Mouse (Mus musculus) kidney, adult 18-20 months (tissue): ENCODE measurements around the gene Alpk1.

Source experiments
- DNase-seq: peaks from one replicate; pipeline ENCODE4 v3.0.0; 2021

Alpk1 gene

DNA sequence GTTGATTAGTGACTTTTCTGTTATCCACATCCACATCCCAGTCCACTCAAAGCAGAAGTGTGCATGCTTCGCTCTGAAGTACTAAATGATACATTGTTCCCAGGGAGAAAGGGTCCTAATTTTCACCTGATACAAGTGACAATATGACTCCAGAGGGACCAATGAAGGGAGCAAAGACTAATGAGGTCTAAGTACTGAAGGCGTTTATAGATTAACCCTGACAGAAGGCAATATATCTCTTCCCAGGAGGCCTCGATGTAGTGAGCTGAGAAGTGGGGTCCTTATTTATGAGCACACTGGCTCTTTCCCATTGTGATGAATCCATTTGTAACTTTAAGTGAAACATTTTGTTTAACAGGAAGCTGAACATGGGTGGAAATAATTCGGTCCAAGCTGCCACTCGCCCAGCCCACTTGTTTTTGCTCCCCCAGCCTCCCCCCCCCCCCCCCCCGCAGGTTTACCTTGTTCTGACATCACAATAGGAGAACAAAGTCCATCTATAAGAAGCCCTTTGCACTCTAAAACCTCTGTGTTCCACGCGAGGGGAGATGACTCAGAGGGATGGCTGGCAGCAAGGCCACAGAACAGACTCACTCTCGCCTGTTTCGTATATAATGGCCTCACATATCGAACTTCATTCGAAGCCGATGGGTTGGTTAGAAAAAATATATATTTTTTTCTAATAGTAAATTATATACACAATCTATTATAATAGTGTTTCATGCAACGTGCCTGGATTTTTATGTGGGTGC is 36.5 kb downstream of the Alpk1 start:
- DNase-seq = no peak

DNA sequence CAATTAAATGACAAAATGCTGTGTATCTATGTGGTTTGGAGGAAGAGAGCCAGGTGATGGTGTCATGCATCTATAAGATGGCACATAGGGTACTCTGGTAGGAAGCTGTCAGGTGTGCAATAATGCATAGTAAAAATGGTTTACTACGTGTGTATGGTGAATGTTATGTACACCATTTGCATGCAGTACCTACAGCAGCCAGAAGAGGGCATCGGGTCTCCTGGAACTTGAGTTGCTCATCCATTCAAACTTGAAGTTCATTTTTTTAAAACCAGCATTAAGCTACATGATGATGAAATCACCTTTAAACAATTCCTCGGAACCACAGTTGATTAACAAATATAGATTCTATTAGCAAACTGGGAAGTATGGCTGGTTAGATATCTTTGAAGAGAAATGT is 38.9 kb downstream of the Alpk1 start:
- DNase-seq = no peak

DNA sequence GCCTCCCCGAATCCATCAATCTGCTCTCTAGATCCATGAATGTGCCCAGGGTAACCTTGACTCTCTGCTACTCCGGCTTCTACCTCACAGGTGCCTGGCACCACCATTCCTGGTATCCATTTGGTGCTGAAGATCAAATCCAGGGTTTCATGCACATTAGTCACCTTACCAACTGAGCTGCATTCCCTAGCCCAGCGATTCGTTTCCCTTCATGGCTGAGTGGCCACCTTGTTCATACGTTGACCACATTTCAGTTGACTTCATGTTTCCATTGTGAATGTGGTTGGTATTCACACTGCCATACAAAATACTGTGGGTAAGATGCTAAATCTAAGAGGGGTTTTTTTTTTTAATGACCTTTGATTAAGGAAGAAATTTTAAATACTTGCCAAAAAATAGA is 42.5 kb downstream of the Alpk1 start:
- no peak for DNase-seq

DNA sequence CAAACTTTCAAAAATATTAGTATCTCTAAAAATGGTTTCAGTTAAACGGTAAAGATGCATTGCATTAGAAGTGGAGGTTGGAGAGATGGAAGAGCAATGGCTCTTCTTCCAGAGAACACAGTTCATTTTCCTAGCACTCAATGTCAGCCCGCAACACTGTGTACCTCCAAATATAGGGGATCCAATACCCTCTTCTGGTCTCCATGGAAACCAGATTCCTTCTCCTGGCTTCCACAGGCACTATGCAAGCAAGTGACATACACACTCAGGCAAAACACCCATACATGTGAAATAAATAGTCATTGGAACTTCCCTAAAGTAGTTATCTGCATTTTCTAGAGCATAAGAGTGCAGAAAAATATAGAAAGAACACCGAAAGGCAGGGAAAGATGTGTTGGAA is 44.9 kb downstream of the Alpk1 start:
- DNase-seq = no peak

DNA sequence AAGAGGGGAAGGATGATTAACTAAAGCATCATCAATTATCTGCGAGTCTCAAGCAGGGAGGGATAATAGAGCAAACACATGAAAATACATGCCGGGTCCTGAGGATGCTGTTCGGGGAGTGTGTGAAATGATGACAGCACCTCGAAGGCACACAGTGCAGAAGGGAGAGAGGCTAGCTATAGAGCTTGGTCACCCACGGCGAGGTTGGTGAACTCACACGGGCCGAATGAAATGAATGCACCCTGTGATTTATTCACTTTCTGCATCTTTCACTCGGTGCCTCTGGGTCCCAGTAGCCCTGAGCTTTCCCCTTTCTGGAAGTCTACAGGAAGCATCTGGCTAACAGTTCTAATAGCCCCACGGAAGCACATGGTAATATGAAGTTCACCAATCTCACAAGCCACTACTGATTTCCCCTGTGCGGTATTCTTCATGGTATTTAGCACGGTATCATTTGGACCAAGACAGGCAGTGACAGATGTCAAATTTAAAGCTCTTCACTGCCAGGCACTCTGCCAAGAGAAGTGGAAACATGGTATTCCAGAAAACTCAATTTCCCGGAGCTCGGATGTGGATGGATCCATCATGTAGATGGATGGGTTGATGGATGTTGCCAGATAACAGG is 50.7 kb downstream of the Alpk1 start:
- DNase-seq = no peak

DNA sequence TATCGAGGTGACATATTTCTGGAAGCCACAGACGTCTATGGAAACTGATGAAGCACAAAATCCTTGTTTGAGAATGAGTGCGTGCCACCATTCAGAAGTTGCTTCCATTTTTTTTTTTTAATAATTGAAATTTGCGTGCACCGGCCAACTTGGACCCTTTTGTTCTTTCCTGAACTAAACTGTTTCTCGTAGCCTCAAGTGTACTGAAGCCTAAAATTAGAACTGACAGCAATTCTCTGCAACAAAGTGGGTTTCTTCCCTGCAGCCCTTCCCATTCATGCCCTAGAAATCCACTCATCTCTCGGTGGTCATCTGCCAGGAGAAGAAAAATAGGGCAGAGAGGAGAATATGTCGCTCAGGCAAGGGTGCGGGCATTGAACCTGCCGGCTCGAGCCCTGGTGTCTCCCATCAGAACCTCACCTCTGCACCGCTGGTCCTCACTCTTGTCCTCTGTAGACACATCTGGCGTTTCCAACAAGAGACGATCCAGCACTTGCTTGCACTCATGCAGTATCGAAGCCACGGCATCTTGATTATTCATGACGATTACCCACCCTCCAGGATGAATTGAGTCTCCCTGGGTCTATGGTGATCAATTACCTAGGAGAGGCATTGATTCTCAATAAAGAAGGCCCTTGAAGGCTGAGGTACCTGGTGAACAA is 51.3 kb downstream of the Alpk1 start:
- DNase-seq = no peak

DNA sequence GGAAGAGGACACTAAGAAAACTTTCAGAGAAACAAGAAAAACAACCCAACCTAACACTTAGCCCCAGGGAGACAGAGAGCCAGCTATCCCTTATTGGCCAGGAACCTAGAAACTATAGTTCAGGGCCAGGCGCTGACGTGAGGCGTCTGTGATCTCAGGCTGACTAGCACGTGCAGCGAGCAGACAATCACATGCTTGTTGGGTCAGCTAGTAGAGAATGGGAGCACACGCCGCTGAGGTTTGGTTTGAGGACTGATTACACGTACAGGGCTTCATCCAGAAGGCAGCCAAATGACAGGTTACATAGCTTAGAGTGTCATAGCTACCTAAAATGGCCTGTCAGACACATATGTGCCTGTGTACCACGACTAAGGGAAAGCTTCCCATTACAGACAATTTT is 52.3 kb downstream of the Alpk1 start:
- no peak for DNase-seq

DNA sequence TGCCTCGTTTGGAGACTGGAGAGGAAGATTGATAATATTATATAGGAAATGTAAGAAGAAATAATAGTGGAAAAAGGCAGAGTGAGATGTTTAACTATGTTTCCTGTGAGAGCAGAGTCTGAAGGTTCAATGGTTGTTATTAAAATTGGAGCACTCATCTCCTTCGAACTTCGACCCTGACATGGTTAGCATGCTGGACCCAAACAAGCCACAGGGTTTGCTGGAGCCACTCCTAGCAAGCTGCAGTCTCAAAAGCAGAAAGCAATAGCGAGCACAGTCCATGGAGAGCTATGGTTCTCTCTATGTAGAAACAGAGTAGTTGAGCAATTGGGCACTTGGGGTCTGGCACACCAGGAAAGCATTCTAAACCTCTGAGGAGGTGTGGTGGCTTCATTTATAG is 59.4 kb downstream of the Alpk1 start:
- peak; percentile 11 for DNase-seq

DNA sequence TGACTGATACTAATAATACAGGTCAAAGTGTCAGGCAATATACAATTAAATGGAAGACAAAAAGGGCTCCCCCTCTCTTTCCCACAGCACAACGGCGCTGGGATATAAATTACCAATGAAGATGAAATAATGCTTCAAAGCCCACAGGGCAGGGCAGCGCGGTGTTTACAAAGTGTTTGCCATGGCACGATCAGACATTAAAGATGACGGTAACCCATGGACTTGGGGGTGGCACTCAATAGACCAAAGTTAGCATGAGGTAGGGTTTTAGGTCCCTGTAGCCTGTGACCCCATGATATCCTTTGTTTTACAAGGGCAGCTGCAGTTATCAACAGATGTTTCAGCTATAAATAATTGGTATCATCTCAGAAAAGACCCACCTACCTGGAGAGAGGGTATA is 60.3 kb downstream of the Alpk1 start:
- no peak for DNase-seq

DNA sequence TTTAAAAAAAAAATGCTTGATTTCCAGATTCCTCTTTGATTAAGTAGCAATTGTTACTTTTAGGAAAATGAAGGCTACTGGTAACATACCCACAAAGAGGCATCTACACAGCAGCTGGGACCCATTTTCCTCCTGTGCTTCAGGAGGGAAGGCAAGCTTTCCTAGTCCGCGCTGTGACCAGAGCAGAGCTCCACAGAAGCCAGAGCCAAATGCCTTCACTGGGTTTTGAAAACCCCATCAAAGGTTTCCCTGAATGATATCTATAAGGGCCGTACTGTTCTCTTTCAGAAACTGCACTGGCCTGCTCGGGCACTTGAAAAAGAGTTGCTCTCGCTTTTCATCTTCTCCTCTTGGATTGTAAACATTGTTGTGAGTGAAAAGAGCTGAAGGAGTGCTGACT is 60.7 kb downstream of the Alpk1 start:
- DNase-seq = no peak

DNA sequence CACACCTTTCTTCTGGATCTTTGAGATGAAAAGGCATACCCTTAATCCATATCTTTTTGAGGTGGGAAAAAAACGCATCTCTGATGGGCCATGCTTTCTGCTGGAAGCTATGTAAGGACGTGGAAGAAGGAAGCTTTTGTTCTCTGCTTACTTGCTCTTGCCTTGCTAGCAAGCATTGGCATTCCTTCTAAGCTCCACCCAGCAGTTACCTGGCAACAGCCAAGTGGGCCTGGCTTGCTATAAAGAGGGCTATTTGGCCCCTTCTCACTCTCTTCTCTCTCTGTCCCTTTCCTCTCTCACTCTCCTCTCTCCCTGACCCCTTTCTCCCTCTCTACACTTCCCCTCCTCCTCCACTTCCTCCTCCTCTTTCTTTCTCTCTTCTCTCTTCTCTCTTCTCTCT is 63.6 kb downstream of the Alpk1 start:
- no peak for DNase-seq

DNA sequence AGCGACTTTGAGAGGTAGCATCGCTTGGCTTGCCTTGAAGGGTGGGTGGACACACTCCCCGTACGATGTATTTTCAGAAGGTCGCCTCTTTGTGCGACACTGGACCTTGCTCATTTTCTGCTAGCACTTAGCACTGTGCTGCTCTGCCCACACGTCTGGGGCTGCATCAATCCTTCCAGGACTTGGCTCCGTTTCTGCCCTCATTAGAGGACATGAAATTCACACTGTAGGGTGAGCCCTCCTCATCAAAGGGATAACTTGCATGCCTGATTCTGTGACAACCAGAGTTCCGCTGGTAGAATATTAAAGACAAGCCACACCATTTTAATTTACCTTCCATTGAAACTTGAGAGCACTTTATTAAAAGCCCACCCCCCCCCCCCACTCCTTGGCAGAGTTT is 67.2 kb downstream of the Alpk1 start:
- no peak for DNase-seq

DNA sequence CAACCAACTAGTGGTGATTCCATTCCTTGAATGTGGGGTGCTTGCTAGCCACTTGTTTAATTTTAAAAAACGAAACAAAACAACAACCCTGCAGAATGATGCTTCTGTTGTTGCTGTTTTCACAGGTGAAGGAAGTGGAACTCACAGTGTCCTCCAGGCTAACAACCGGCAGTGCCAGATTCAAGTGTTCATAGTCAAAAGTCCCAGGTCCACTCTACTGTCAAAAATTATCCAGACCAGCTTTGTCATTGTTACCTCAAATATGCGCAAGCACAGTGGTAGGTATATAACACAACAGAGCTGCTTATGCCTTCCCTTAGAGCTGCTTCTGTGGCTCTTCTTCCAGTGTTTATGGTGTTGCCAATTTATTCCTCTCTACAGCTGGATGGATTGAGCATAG is 68.8 kb downstream of the Alpk1 start:
- no peak for DNase-seq

DNA sequence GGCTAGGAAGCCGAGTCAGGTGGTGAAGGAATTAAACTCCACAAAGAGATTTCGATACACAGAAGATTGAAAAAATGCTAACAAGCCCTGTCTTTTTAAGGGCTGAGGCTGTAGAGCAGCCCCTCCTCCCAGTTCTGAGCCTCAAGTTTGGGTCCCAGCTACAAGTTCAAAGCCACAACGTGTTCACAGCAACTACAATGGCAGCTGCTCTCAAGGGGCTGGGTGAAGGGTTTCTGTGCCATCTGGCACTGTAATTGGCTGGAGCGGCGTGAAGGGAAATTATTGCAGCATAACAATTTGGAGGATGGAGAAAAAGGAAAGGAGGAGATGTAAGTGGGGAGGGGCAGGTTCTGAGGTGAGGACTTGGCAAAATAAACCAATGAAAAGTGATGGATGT is 73.2 kb downstream of the Alpk1 start:
- no peak for DNase-seq

DNA sequence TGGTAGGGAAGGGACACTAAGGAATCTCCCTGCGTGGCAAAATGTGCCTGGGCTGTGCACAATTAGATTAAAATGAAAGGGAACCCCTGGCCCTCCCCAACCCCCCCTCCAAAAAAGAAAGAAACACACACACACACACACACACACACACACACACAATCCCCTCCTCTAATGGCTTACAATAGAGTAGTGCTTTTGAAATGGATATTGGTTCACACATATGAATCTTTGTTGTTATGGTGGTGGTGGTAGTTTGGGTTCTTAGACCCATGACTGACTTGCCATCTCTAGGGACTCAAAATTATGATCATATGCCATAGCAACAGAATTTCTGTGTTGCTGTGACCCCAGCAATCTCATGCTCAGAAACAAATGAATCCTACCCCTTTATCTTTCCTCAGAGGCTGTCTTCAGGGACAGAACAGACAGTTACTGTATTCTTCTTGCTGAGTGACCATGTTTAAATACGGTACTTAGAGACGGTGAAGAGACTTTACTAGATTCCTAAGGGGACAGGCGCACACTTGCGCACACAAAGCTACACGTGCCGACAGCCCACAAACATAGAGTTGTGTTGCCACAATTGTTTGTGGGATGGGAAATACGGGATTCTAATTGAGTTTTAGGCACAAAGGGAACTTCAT is 73.8 kb downstream of the Alpk1 start:
- no peak for DNase-seq

DNA sequence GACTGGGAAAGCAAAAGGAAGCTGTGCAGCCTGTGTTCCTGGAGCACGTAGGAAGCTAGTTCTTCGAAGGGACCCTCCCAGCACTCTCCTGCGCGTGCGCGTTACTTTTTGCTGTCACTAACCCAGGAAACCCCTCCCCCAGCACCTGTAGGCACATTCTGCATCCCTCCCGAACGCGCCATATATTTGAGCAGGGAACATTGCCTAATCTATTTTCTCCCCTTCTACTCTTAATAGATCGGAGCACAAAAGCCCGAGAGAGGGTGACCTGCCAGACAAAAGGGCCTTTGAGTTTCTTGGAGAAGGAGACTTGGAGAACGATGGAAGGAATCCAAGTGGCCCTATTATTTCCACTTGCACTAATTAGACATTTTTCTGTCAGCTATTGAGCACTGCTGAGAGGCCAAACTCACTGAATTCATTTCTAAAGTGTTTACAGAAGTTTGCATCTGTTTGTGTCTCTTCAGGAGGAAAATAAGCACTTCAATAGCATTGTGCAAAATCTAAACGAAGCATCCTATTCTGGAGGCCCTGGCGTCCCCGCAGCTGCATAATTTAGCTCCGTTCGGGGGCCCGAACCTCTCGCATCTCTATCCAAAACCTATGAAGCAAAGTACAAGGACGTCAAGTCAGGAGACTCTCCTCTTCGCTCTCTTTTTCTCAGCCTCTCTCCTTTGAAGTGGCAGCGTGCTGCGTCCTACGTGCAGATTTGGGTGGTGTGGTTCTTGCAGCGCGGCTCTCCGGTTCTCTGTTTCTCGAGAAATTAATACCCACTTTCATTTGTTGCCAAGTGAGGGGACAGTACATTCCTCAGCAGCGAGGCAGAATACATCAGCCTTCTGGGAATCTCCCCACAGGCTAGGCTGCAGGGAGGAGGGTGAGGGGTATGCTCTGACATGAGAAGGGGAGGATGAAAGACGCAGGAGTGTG is 74.5 kb downstream of the Alpk1 start:
- DNase-seq = no peak

DNA sequence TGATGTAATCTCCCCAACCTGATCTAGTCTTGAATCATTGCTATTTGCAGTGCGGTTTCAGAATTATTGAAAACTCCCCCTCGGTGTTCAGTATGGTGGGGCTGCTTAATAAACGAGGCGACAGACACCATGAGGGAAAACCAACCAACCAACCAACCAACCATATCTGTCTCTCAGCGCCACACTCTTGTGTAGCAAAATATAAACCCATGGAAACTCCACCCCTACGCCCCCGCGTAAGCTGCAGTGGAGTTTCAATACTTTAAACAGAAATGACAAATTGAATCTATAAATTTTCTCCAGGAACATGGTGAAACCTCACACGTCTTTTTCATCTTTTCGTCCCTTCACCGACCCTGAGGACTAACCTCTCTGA is 75.2 kb downstream of the Alpk1 start:
- DNase-seq = no peak

DNA sequence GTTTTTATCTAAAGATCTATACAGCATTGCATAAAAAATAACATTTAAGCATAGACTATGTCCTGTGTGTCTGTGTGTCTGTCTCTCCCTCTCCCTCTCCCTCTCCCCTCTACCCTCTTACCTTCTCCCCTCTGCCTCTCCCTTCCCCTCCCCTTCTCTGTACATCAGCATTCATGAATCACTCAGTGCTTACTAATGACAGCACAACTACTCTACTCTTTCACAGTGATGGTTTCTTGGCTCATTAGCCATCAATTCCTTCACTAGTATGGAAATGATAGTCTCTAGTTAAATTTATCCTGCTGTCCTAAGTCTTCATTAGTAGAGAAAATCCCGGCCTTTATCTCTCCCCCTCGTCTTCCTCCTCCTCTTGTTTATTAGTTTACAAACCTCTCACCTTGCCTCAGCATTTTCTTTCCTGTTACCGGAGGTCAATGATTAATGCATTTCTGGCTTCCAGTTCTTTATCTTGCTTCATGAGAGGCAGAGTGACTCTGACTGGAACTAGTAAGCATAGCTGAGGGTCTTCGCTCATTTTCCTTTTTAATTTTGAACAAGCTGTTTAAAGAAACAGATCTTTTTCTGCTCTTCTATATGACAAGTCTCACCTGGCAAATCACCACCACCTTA is 79.0 kb downstream of the Alpk1 start:
- DNase-seq = no peak

DNA sequence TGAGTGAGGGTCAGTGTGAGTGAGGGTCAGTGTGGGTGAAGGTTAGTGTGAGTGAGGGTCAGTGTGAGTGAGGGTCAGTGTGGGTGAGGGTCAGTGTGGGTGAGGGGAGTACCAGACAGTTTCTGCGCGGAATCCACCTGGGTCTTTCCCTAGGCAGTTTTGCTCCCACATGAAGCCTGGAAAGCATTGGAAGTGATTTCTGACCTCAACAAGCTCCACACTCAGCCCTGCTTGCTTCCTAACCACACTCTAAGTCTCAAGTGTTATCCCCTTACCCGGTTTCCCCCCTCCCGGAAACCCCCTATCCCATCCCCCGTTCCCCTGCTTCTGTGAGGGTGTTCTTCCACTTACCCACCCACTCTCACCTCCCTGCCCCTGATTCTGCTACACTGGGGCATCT is 81.7 kb downstream of the Alpk1 start:
- DNase-seq = no peak

DNA sequence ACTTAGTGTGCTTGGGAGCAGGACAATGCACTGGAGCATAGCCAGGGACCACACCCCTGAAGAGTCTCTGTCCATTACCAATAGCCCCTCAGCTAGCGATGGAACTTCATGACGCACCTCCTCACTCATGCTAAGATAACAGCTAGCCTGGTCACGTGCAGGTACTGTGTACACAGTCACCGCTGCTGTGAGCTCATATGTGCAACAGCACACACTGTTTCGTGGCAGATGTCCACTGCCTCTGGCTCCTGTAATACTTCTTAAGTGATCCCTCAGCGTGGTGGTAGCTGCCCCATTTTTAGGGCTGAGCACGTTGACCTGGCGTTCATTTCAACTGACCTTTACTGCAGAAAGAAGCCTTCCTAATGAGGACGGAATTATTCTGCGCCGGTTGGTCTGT is 83.8 kb downstream of the Alpk1 start:
- DNase-seq = no peak

DNA sequence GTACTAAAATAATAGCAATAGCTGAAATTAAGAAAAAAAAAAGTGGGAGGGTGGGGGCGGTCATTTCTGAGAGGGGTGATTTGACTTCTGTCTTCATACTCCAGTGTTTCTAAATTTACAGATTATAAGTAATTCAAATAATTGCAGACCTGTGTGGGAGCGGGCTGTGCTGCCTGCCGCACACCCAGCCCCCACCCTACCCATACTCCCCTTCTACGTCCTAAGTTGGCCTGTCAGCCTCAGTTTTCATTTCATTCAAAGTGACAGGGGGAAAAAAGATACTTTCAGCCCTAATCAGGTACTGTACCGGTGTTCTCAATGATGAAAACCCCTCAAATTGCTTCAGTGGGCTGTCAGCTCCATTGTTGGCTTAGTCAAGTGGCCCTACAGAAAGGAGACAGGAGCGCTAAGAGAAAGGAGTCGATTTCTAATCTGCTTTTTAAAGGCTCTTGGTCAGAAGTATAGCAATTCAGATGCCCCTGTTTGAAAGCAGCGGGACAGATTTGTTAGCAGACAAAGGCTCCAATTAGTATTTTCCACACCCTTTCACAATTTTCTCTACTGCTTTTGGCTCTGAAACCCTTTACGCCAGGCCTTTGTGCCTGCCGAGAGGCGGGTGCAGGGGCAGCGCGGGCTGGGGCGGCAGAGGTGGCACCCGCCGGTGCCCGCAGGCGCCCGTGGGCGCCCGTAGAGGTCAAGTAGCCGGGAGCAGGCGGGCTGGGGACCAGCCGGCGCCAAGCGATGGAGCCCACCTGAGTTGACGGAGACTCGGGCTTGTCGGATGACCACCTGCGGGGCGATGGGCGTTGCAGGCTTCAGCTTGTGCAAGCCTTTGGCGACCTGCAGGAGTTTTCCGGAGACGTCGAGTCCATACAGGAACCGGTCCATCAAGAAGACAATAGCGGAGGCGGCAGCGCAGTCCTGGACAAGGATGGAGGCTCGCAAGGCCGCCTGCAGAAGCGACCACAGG is 85.2 kb downstream of the Alpk1 start:
- no peak for DNase-seq
